Mouse (Mus musculus): ENCODE measurements around the gene Cbx1.
"Not testable (repeated sequence)": the region's sequence is repeated elsewhere in the genome, so short reads cannot be mapped to it uniquely, and the experiment has no call there.

Cbx1 gene

GRCm38 (mm10) chr11:96774536-96774935 lies 14.4 kb upstream of the Cbx1 start:
- in situ Hi-C loops (cut with MboI), result loop anchor here (25.0 kb wide), 1 partner anchor 88 kb away; no protein-coding TSS in a partner anchor

DNA sequence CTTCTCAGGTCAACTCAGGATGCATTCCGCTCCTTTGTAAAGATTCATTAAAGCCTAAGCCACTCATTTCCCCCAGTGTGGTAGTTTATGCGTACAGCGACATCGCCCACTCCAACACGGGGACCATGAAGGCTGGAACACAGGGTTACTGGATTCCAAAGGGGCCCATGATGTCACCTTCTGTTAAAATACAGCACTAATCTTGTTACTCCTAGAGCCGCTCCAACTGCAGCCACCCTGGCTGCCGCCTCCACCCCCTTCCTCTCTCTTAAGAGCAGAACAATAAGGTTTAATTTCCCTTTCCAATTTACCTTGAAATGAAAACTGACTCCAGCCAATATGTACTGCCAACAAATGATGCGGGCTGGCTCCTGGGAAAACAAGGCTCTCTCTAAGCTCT lies 13.9 kb upstream of the Cbx1 start:
- in situ Hi-C loops (cut with MboI), result no loop called here

DNA sequence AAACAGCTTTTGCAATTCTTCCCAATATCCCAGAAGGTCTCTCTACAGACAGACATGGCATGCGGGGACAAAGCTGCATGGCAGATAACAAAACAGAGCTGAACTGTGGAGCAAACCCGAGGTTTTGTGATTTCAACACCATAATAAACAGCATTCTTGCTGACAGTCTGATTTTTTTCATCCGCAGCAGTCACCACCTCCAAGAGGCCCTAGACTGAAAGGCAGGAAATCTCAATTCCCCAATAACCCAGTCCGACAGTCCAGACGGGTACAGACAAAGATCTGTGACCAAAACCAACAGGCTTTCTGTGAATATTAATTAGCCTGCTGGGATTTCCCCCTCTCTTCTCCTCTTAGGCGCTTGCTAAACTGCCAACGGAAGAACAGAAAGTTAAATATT lies 13.3 kb upstream of the Cbx1 start:
- in situ Hi-C loops (cut with MboI), result no loop called here

- in situ Hi-C loops (cut with MboI), result no loop called here
Observed at GRCm38 (mm10) chr11:96776068-96776467, 12.9 kb upstream of the Cbx1 start.

GRCm38 (mm10) chr11:96776968-96777962 lies 11.7 kb upstream of the Cbx1 start, which contains the start of gene Snx11:
Gene Snx11 (minus strand): TSS chr11:96777559.
- in situ Hi-C loops (cut with MboI), result no loop called here

DNA sequence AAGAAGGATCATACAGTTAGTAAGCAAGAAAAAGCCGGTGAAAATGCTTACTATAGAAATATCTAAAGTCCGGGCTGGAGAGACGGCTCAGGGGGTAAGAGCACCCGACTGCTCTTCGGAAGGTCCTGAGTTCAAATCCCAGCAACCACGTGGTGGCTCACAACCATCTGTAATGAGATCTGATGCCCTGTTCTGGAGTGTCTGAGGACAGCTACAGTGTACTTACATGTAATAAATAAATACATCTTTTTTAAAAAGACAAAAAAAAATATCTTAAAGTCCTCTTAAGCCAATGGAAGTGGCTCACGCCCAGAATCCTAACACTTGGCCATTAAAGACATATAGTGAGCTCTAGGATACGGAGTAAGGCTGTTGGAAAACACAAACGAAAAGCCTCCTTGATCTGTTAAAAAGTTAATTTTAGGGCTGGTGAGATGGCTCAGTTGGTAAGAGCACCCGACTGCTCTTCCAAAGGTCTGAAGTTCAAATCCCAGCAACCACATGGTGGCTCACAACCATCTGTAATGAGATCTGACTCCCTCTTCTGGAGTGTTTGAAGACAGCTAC lies 10.8 kb upstream of the Cbx1 start:
- in situ Hi-C loops (cut with MboI), result not testable (repeated sequence)

DNA sequence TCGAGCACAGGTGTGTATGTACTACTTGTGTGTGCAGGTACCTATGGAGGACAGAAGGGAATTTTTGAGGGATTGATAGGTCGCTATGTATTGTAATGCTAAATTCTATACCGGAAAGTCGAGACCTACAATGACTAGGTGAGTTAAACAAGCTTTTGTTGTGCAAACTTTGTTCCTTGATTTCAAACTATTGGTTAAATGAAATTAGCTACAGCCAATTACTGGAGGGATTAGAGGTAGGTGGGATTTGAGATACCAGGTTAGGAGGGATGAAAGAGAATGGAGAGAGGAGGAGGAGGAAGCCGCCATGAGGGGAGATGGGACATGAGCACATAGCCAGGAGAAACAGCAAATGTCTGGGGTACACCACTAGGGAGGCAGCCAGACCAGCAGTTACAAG lies 8.6 kb upstream of the Cbx1 start:
- in situ Hi-C loops (cut with MboI), result no loop called here

- in situ Hi-C loops (cut with MboI), result no loop called here
Observed at GRCm38 (mm10) chr11:96781425-96781824, 7.5 kb upstream of the Cbx1 start.

GRCm38 (mm10) chr11:96784847-96785246 lies 4.1 kb upstream of the Cbx1 start:
- in situ Hi-C loops (cut with MboI), result not testable (repeated sequence)

- in situ Hi-C loops (cut with MboI), result no loop called here
Observed at GRCm38 (mm10) chr11:96786731-96787450, 2.0 kb upstream of the Cbx1 start.

DNA sequence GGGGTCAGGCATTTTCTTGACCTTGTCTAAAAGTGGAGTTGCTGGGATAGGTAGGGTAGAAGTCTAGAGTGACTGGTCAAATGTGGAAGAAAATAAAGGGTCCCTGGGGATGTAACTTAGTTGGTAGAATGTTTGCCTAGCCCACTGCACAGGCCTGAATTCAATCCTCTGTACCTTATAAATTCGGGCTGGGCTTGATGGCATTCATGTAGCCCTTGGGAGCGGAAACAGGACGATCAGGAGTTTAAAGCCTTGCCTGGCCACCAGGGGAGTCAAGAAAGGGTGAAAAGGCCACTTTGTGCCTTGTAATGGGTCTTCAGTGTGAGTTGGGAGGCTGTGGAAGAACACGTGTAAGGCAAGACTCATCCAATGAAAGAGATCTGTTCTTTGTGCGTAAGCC lies 1.1 kb downstream of the Cbx1 start:
- in situ Hi-C loops (cut with MboI), result no loop called here

DNA sequence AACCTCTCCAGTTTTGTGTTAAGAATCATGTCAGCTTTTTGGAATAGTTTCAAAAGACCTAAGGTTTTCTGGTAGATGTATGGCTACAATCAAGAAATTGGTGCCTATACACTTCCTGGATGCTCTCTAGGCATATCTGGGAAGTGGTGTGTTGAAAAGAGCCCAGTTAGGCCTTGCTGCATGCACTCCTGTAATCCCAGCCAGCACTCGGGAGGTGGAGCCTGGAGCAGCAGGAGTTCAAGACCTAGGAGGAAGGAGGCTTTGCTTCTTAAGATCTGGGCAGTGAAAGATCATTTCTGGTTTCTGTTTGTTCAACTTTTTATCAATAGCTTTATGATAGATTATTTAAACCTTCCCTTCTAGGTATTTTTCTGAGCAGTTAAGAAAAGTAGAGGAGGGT lies 1.8 kb downstream of the Cbx1 start:
- in situ Hi-C loops (cut with MboI), result no loop called here

GRCm38 (mm10) chr11:96795491-96795890 lies 6.6 kb downstream of the Cbx1 start:
- in situ Hi-C loops (cut with MboI), result no loop called here

GRCm38 (mm10) chr11:96796081-96796480 lies 7.2 kb downstream of the Cbx1 start:
- in situ Hi-C loops (cut with MboI), result no loop called here

DNA sequence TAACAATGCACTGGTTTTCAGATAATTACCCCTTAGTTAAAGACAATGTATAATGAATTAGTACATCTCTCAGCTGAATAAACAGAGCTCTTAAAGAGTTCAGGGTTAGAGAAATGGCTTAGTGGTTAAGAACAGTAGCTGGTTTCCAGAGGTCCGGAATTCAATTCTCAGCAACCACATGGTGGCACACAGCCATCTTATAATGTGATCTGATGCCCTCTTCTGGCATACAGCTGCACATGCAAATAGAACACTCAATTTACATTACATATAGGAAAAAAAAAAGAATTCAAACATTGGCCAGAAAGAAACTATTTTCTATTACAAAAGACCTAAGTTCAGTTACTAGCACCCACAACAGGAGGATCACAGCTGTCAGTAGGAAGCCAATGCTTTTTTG lies 7.7 kb downstream of the Cbx1 start:
- in situ Hi-C loops (cut with MboI), result no loop called here

DNA sequence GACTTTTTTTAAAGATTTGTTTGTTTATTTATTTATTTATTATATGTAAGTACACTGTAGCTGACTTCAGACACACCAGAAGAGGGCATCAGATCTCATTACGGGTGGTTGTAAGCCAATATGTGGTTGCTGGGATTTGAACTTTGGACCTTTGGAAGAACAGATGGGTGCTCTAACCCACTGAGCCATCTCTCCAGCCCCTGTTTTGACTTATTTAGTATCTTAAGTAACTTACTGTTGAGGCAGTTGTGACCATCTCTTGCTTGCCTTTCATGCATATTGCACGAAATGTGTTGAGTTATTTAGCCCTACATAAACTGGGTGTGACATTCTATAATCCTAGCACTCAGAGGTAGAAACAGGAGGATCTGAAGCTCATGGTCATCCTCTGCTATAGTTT lies 10.6 kb downstream of the Cbx1 start:
- in situ Hi-C loops (cut with MboI), result no loop called here

DNA sequence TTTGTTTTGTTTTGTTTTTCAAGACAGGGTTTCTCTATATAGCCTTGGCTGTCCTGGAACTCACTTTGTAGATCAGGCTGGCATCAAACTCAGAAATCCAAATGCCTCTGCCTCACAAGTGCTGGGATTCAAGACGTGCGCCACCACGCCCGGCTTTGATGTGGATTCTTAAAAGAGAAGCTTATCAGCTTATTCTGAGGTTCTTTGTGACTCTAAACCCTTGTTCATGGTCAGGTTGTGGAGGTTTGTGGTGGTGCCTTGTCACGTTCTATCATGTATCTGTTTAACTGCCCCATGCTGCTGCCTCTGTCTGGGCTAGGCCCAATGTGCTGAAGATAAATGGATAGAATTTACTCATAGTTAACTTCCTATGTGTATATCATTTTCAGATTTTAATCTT lies 16.7 kb downstream of the Cbx1 start:
- in situ Hi-C loops (cut with MboI), result no loop called here

- in situ Hi-C loops (cut with MboI), result no loop called here
Observed at GRCm38 (mm10) chr11:96808066-96808465, 19.1 kb downstream of the Cbx1 start.

GRCm38 (mm10) chr11:96809562-96810235 lies 20.8 kb downstream of the Cbx1 start:
- in situ Hi-C loops (cut with MboI), result no loop called here

DNA sequence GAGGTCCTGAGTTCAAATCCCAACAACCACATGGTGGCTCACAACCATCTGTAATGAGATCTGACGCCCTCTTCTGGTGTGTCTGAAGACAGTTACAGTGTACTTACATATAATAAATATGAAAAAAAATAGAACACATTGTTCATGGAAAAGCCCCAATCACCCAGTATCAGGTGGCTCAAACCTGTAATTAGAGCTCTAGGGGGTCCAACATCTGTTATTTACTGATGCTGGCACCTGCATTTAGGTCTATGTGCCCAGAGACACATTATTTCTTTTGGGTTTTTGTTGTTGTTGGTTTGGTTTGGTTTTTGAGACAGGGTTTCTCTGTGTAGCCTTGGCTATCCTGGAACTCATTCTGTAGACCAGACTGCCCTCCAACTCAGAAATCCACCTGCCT lies 22.3 kb downstream of the Cbx1 start:
- in situ Hi-C loops (cut with MboI), result not testable (repeated sequence)

DNA sequence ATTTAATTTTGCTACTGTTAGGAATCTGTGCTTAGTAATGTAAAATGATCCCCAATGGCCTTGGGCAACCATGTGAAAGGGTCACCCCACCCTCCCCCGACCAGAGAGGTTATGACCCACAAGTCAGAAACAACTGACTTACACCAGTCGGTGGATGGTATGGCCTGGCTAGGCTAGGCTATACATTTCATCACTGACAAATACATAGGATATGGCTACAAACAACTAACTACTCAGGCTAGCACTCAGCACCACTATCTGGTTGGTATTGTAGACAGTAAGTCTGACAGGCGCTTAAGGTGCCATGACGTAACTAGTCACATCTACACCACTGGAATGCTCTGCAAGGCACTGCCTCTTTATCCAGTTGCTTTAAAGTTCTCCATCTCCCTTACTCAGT lies 24.5 kb downstream of the Cbx1 start:
- in situ Hi-C loops (cut with MboI), result no loop called here

DNA sequence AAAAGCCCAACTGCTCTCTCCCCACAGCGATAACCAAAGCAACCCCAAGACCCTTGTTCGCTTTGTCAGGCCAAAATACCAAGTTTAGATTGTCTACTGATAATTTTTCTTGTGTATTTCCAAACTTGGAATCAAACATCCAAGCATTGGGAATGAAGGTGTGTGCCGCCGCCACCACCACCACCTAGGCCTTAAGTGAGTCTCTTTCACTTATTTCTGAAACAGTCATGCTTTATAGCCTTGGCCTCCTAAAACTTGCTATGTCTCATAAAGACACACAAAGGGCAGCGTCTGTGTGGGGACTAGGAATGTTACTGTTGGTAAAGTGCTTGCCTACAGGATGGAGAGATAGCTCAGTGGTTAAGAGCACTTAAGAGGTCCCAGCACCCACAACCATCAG lies 25.0 kb downstream of the Cbx1 start:
- in situ Hi-C loops (cut with MboI), result no loop called here

Data from mature B cell (primary cell).